Mouse (Mus musculus) hindbrain, embryonic 13.5 days (tissue): Measurements from ENCODE around the gene Ikzf1. TPM values are rescaled to one million over a fixed set of nuclear protein-coding genes. Genes with fewer than 3 reads are reported as not detected.

Experiments
- ATAC-seq: fragments of 200-750 bp; cut with Nextera tagmentation; 2 replicates; pipeline ENCODE4 v1.8.0; 2017; ENCODE audit warnings: moderate TSS enrichment; ENCODE audit not compliant: low FRiP score
- H3K27ac ChIP-seq: fragments of 300-500 bp; sonication (generic); 2 replicates; pipeline ENCODE4 v1.5.1; 2015; ENCODE audit warnings: inconsistent platforms, mild to moderate bottlenecking, moderate library complexity
- H3K27me3 ChIP-seq: fragments of 300-500 bp; sonication (generic); 2 replicates; pipeline ENCODE4 v1.6.1; 2015; ENCODE audit warnings: mild to moderate bottlenecking, inconsistent platforms
- H3K36me3 ChIP-seq: fragments of 300-500 bp; sonication (generic); 2 replicates; pipeline ENCODE4 v1.6.1; 2015; ENCODE audit warnings: mild to moderate bottlenecking, inconsistent platforms
- H3K4me1 ChIP-seq: fragments of 300-500 bp; sonication (generic); replicated peaks from 2 replicates; pipeline ENCODE4 v1.6.1; 2015; ENCODE audit warnings: inconsistent platforms
- H3K4me2 ChIP-seq: fragments of 300-500 bp; sonication (generic); 2 replicates; pipeline ENCODE4 v1.6.1; 2015; ENCODE audit warnings: inconsistent platforms, mild to moderate bottlenecking, moderate library complexity
- H3K4me3 ChIP-seq: fragments of 300-500 bp; sonication (generic); 2 replicates; pipeline ENCODE4 v1.5.1; 2015; ENCODE audit warnings: mild to moderate bottlenecking, inconsistent platforms
- H3K9ac ChIP-seq: fragments of 300-500 bp; sonication (generic); 2 replicates; pipeline ENCODE4 v1.6.1; 2015; ENCODE audit warnings: mild to moderate bottlenecking, inconsistent platforms
- H3K9me3 ChIP-seq: fragments of 300-500 bp; sonication (generic); 2 replicates; pipeline ENCODE4 v1.6.1; 2016; ENCODE audit warnings: inconsistent platforms
- WGBS: fragments of 180-500 bp; shearing (Covaris S2); methylation state at CpG from one replicate; pipeline ENCODE4 v1.1.7; 2015; 5-methylcytosine and 5-hydroxymethylcytosine counted together
- polyA plus RNA-seq: library from polyadenylated mRNA; unstranded; fragments of >200 nt; fragmentation: Nextera tagmentation; extraction: Ambion mirVana; gene quantifications from 2 replicates; pipeline ENCODE4 v1.2.1, GENCODE M21; 2015

Ikzf1 gene
- polyA plus RNA-seq, 1 experiment from 2014 or later = 1.1 TPM

DNA sequence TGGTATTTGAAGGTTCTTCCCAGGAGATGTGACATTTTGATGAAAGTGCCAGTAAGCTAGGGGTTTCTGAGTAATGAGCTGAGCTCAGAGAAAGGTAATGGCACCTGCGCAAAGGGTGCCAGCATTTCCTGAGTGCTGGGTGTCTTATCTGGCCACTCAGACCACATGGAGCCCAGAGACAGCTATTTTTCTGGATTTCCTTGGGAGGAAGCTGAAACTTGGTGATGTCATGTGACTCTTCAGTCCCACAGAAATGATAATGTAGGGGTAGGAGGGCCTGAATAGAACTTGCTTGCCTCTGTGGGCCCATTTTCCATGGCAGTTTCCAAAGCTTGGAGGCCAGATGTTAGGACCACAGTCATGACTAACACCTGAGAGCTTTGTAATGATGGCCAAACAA is 46.9 kb downstream of the Ikzf1 start:
- H3K27me3 ChIP-seq = no peaks in the 10 kb centered on the region
- 100% methylated on average over 1 of the region's 1 CpGs for WGBS
- no peaks in the 10 kb centered on the region for H3K4me1 ChIP-seq
- no peak overlapping the region for H3K27ac ChIP-seq
- no peak overlapping the region for H3K9ac ChIP-seq
- no peak overlapping the region for H3K4me2 ChIP-seq
- no peaks in the 10 kb centered on the region for H3K36me3 ChIP-seq
- ATAC-seq = no peak
- no peak overlapping the region for H3K4me3 ChIP-seq
- H3K9me3 ChIP-seq = no peaks in the 10 kb centered on the region

DNA sequence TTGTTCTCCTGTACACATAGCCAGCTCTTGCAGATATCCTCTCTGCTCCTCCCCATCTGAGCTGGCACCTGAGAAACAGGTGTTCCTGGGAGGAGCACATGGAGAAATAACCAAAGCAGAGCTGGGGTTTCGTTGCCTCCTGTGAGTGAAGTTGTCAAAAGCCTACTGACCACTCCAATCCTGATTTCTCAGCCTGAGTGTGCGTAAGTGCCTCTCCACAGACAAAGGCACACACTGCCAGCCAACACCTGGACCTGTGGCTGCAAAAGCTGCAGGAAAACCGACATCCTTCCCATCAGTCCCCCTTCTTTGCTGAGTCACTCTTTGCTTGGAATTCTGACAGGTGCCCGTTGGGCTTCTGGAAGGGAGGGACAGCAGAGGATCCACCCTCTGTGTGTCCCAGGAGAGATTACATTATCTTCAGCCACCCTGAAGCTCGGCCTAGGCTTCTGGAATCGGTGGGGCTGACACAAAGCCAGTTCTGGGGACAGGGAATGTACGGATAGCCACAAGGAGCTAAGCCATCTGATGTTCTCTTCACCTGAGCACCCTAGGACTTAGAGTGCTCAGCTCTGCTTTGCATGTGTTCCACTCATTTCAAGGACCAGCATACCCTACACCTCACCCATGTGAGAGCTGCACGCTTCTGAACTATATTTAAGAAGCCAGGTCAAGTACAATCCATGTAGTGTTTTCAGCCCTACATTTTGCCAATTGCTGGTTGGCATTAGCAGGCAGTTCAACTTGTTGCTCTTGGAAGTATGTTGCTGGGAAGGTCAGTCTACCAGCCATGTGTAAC is 48.4 kb downstream of the Ikzf1 start:
- H3K9me3 ChIP-seq = no peaks in the 10 kb centered on the region
- H3K27ac ChIP-seq = no peak overlapping the region
- 81% methylated on average over 8 of the region's 8 CpGs for WGBS
- no peaks in the 10 kb centered on the region for H3K36me3 ChIP-seq
- no peak overlapping the region for H3K4me2 ChIP-seq
- no peak overlapping the region for H3K9ac ChIP-seq
- no peak for ATAC-seq
- no peaks in the 10 kb centered on the region for H3K27me3 ChIP-seq
- no peak overlapping the region for H3K4me3 ChIP-seq
- H3K4me1 ChIP-seq = no peaks in the 10 kb centered on the region

DNA sequence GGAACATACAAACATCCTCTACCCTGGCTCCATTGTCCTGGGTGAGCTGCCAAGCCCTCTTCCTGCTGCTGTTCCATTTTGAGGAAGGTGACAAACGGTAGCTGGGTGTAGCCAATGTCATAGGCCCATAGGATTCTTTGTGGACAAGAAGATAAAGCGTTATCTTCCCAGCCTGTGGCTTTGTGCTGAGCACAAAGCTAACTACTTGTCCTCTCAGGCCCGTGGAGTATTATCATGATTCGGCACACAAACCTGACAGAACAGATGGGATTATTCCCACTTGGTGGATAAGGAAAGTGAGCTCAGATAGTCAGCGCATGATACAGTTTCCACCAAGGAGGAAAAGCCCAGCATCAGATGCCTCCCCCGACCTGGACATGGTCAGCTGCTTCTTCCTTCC is 50.4 kb downstream of the Ikzf1 start:
- no peak overlapping the region for H3K4me2 ChIP-seq
- no peak for ATAC-seq
- no peak overlapping the region for H3K9ac ChIP-seq
- H3K27ac ChIP-seq = no peak overlapping the region
- no peak overlapping the region for H3K4me3 ChIP-seq
- H3K4me1 ChIP-seq = no peaks in the 10 kb centered on the region
- H3K36me3 ChIP-seq = no peaks in the 10 kb centered on the region
- no peaks in the 10 kb centered on the region for H3K27me3 ChIP-seq
- H3K9me3 ChIP-seq = no peaks in the 10 kb centered on the region
- 87% methylated on average over 6 of the region's 6 CpGs for WGBS

DNA sequence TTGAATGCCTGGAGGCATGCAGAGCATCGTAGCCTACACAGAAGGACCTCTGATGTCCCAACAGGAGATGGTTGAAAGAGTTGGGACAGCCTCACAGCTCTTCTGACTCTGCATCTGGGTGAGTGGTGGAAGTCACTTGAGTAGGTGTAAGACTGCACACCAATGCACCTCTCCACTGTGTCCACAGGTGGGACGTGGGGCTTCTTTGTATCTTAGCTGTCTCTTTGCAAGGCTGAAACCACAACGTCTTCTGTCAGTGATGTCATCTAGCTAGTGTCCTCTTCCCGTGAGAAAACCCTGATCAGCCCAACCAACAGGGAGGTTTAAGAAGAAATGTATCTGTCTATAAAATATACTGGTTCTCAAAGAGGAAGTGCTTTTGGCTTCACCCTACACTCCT is 52.1 kb downstream of the Ikzf1 start:
- Histone ChIP-seq H3K36me3 (no peaks in the 10 kb centered on the region), H3K9ac (no peak overlapping the region), H3K4me1 (no peaks in the 10 kb centered on the region), H3K4me2 (no peak overlapping the region), H3K27me3 (no peaks in the 10 kb centered on the region), H3K9me3 (no peaks in the 10 kb centered on the region), H3K27ac (no peak overlapping the region), H3K4me3 (no peak overlapping the region)
- 93% methylated on average over 4 of the region's 4 CpGs for whole genome bisulfite sequencing
- ATAC-seq = no peak

DNA sequence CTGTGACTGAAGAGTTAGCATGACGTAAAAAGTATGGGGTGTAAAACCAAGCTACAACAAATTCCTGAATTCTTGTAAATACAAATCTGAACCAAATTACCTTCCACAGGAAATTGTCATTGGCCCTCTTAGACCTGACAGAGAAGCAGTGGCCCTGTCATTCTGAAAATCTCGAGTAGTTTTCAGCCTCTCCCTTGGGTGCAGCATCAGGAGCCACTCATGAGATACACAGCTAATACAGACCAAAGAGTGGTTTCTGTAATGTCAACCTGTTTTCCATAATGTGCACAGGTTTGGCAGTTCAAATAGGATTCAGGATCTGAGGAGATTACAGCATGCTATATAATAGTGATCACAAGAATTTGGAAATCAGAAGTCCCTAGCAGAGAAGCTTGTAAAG is 52.8 kb downstream of the Ikzf1 start:
- Histone ChIP-seq H3K9me3 (no peaks in the 10 kb centered on the region), H3K27ac (no peak overlapping the region), H3K36me3 (no peaks in the 10 kb centered on the region), H3K9ac (no peak overlapping the region), H3K27me3 (no peaks in the 10 kb centered on the region), H3K4me1 (no peaks in the 10 kb centered on the region), H3K4me3 (no peak overlapping the region), H3K4me2 (no peak overlapping the region)
- WGBS = 70% methylated on average over 2 of the region's 2 CpGs
- ATAC-seq = no peak

DNA sequence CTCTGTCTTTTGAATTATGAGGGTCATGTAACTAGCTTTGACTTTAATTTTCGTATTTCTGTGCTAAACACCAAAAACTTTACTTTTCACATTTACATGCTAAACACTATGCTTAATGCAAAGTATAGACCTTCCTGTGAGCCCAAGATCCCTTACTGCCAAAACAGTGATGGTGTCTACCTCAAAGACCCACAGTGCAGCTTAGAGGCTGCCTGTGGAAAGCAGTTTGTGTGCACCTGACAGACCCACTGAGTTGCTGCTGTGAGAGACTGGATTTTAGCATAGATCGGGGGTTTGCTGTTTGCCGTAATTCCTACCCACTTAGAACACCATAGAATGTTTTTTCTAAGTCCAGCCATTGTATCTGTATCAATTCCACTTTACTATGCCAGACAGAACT is 54.3 kb downstream of the Ikzf1 start:
- Histone ChIP-seq H3K4me2 (no peak overlapping the region), H3K27me3 (no peaks in the 10 kb centered on the region), H3K27ac (no peak overlapping the region), H3K9ac (no peak overlapping the region), H3K36me3 (no peaks in the 10 kb centered on the region), H3K4me1 (no peaks in the 10 kb centered on the region), H3K4me3 (no peak overlapping the region), H3K9me3 (no peaks in the 10 kb centered on the region)
- 92% methylated on average over 3 of the region's 3 CpGs for WGBS
- ATAC-seq = no peak

DNA sequence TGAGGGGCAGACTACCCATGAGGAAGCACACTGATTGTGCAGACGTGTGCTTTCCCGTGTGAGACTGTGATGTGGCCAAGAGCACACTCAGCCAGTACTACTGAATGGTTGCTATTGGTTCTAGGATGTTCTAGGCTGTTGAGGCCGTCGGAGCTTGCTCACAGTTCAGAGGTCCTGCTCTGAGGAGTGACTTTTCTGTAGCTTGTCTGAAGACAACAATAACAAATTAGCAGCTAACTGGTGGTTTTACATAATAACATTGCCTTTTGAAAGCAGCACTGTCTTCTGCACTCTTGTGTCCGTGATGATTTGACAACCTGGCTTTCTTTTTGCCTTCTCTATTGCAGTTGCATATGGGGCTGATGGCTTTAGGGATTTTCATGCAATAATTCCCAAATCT is 55.8 kb downstream of the Ikzf1 start:
- Histone ChIP-seq H3K27ac (no peak overlapping the region), H3K9me3 (no peaks in the 10 kb centered on the region), H3K4me1 (no peaks in the 10 kb centered on the region), H3K4me2 (no peak overlapping the region), H3K36me3 (no peaks in the 10 kb centered on the region), H3K9ac (no peak overlapping the region), H3K4me3 (no peak overlapping the region), H3K27me3 (no peaks in the 10 kb centered on the region)
- ATAC-seq = no peak
- WGBS = 83% methylated on average over 5 of the region's 5 CpGs

DNA sequence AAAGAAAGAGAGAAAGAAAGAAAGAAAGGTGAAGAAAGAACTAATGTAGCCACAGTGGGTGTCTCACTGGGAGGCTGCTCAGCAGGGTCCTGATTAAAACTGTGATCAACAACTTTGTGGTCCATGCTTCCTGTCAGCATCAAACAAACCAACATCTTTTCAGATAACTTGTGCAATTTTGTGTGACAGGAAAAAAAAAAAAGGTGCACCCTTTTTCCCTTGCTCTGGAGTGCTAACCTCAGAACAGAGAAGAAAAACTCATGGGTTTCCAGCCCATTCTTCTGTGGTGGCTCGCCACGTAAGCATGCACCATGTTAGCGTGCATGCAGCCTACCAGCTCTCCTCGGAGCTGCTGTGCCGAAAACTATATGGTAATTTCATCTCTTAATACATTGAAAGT is 56.8 kb downstream of the Ikzf1 start:
- Histone ChIP-seq H3K36me3 (no peaks in the 10 kb centered on the region), H3K9me3 (no peaks in the 10 kb centered on the region), H3K27me3 (no peaks in the 10 kb centered on the region), H3K27ac (no peak overlapping the region), H3K4me2 (no peak overlapping the region), H3K4me1 (no peaks in the 10 kb centered on the region), H3K9ac (no peak overlapping the region), H3K4me3 (no peak overlapping the region)
- WGBS = 92% methylated on average over 5 of the region's 5 CpGs
- no peak for ATAC-seq

DNA sequence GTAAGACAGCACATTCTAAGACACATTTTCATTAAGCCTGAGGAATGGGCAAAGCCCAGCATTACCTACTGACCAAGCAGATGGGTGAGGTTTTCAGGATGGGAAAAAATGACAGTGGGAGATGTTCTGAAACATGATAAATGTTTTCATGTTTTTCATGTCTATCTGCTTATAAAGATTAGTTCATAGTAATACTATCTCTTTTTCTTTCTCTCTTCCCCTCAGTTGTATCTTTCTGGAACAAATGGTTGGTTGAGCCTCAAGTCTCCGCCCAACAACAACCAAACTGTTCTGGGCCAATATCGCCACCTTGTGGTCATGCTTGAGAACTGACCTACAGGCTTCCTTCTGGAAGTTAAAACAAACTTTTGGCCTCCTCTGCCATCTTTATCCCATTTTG is 57.8 kb downstream of the Ikzf1 start:
- H3K4me3 ChIP-seq = no peak overlapping the region
- ATAC-seq = no peak
- WGBS = 30% methylated on average over 2 of the region's 2 CpGs

DNA sequence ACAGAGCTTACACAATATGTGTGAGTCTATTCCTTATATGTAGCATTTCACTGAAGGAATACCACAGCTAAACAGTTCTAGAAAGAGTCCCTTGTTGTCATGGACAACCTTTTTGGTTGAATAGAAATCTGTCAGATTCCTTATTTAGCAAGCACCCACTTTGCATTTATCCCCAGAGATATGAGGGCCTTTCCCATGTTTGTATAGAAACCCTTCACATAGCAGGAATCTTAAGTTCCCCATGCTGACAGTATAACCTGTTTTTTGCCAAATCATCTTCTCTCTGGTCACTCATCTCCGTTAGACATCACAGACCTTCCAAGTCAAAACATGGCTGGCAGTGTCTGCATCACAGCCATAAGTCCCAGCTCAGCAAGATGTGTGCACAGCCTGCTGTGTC is 59.4 kb downstream of the Ikzf1 start:
- Histone ChIP-seq H3K9me3 (no peaks in the 10 kb centered on the region), H3K27me3 (no peaks in the 10 kb centered on the region), H3K4me1 (no peaks in the 10 kb centered on the region), H3K9ac (no peak overlapping the region), H3K36me3 (no peaks in the 10 kb centered on the region), H3K27ac (no peak overlapping the region), H3K4me3 (no peak overlapping the region), H3K4me2 (no peak overlapping the region)
- ATAC-seq = no peak
- 71% methylated on average over 1 of the region's 1 CpGs for WGBS

More for the DNA sequence above, 57.8 kb downstream of the Ikzf1 start:
- no peaks in the 10 kb centered on the region for H3K9me3 ChIP-seq
- no peak overlapping the region for H3K4me2 ChIP-seq
- no peaks in the 10 kb centered on the region for H3K4me1 ChIP-seq
- H3K36me3 ChIP-seq = no peaks in the 10 kb centered on the region
- H3K27ac ChIP-seq = no peak overlapping the region
- H3K9ac ChIP-seq = no peak overlapping the region
- no peaks in the 10 kb centered on the region for H3K27me3 ChIP-seq

DNA sequence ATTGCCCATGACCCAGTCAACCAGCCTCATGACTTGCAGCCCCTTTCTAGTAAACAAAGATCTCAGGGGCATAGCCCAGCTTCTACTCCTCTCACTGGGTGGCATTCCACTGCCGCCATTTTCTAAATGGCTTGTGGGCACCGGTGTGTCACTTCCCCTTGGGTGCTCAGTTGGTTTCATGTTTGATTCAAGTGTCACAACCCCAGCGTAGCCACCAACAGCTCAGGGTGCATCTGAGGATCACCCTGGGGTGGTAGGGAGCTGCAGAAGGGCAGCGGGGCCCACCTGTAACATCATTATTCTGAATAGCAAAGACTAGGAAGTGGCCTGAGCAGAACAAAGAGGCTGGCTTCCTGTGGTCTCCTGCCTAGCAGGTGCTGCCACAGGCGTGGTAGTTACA is 66.3 kb downstream of the Ikzf1 start:
- no peak overlapping the region for H3K27ac ChIP-seq
- H3K9me3 ChIP-seq = no peaks in the 10 kb centered on the region
- H3K4me2 ChIP-seq = no peak overlapping the region
- H3K36me3 ChIP-seq = no peaks in the 10 kb centered on the region
- WGBS = 90% methylated on average over 5 of the region's 5 CpGs
- H3K4me1 ChIP-seq = no peaks in the 10 kb centered on the region
- no peak overlapping the region for H3K4me3 ChIP-seq
- H3K27me3 ChIP-seq = no peaks in the 10 kb centered on the region
- H3K9ac ChIP-seq = no peak overlapping the region
- no peak for ATAC-seq

DNA sequence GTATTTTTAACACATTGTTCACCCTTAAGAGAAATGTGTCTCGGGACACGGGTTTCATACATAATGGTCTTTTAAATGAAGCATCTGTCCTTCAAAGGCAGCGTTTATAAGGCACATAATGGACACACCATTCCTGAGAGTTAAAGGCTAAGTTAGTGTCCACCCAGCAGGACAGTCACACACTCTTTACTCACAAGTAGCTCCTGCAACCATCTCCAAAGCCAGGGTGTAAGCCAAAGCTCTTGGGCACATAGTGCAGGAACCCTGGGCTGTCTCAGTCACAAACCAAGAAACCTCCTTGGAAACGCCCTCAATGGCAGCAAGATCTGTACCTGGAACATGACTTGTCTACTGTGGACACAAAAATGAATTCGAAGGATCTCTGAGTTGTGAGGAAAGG is 68.1 kb downstream of the Ikzf1 start:
- WGBS = 87% methylated on average over 5 of the region's 5 CpGs
- H3K4me2 ChIP-seq = no peak overlapping the region
- H3K27ac ChIP-seq = no peak overlapping the region
- H3K9me3 ChIP-seq = no peaks in the 10 kb centered on the region
- ATAC-seq = no peak
- no peaks in the 10 kb centered on the region for H3K27me3 ChIP-seq
- H3K4me1 ChIP-seq = no peaks in the 10 kb centered on the region
- H3K36me3 ChIP-seq = no peaks in the 10 kb centered on the region
- H3K9ac ChIP-seq = no peak overlapping the region
- H3K4me3 ChIP-seq = no peak overlapping the region

DNA sequence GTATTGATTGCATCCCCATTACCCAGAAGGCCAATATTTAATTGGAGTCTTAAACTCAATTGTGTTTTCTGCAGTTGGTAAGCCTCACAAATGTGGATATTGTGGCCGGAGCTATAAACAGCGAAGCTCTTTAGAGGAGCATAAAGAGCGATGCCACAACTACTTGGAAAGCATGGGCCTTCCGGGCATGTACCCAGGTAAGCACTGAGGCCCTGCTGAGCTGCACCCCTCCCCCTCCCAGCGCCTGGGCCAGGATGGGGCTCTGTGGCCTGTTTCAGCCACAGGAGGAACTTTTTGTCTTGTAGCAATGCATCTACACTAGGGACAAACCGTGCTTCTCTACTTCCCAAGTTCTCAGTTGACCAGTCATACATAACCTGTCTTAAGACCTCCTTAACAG is 73.3 kb downstream of the Ikzf1 start:
- Histone ChIP-seq H3K4me1 (no peaks in the 10 kb centered on the region), H3K27me3 (no peaks in the 10 kb centered on the region), H3K27ac (no peak overlapping the region), H3K9ac (no peak overlapping the region), H3K9me3 (no peaks in the 10 kb centered on the region), H3K4me2 (no peak overlapping the region), H3K4me3 (no peak overlapping the region), H3K36me3 (no peaks in the 10 kb centered on the region)
- WGBS = 81% methylated on average over 6 of the region's 6 CpGs
- no peak for ATAC-seq
